Mouse (Mus musculus) heart, adult 2 months (tissue): Measurements from ENCODE around the gene Ccnf.

Source experiments
- CTCF ChIP-seq: fragments of 200-600 bp; IDR thresholded peaks from 2 replicates; pipeline ENCODE4 v1.8.1; 2022; ENCODE audit warnings: antibody characterized with exemption, mild to moderate bottlenecking, moderate library complexity
- EP300 ChIP-seq: fragments of 200-500 bp; IDR thresholded peaks from 2 replicates; pipeline ENCODE4 v1.6.1; 2011; ENCODE audit warnings: low read depth, low read length, control low read depth; ENCODE audit not compliant: insufficient read depth
- POLR2A ChIP-seq: fragments of 200-500 bp; IDR thresholded peaks from 2 replicates; pipeline ENCODE4 v1.6.1; 2011; ENCODE audit warnings: mild to moderate bottlenecking, low read depth, low read length, control low read depth; ENCODE audit not compliant: insufficient read depth

DNA sequence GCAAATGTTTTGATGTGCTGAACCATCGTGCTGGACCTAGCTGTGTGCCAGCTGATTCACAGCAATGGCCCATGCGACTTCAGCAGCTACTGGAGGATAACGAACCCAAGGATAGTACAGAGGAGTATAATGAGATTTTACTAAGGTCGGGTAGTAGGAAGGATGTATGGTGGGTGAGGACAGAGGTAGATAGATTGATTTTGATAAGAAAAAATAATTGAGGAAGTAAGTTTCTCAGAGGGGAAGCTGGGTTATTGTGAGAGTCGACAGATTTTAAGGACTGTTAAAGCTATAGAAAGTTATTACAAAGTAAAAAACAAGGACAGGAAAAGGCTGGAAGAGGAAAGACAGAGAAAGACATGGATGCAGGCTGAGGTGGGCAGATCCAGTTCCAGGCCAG is 8.4 kb upstream of the Ccnf start:
- TF ChIP-seq CTCF (no peak), POLR2A (no peak), EP300 (no peak)
